Mouse (Mus musculus) heart, postnatal 0 days (tissue): ENCODE measurements at regions not wholly inside any gene's neighbourhood (a gene's known extent, or its start where the extent isn't known, plus 50 kb on each side); places are given as distances from the start of the nearest gene placed in this dataset.

ENCODE experiments used
- CTCF ChIP-seq: IDR thresholded peaks from 2 replicates; pipeline ENCODE4 v1.5.1; 2016; ENCODE audit warnings: antibody characterized with exemption, control low read depth, low read depth
- EP300 ChIP-seq: IDR thresholded peaks from 2 replicates; pipeline ENCODE4 v1.6.1; 2016; ENCODE audit warnings: antibody characterized with exemption, low read depth

DNA sequence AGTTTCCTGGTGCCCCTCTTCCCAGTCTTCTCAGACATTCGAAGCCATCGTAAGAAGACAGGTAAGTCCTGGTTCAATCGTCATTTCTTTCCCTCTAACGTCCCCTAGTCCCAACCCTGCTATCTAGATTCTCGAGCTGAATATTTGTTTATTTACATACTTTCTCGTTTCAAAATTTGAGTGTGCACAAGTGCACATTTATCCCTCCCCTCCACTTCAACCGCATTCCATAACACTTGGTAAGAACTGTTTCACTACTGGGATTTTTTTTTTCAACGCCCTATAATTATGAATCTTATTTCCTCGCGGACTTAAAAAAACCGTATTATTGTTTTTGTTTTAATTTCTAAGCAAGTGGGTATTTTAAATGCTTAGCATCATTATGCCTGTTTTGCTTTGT is 439.2 kb upstream of the Castor2 start:
- TF ChIP-seq CTCF (no peak), EP300 (no peak)
